Mouse (Mus musculus): Measurements from ENCODE around the gene Zfp72. TPM values are rescaled to one million over a fixed set of nuclear protein-coding genes. Genes with fewer than 3 reads are reported as not detected.

Gene Zfp72
- polyA plus RNA-seq, 1 experiment from 2014 or later = 7.8 TPM

- WGBS = 2% methylated on average over 15 of the region's 15 CpGs
- Histone ChIP-seq H3K36me3 (peaks cover 17% of the 10 kb centered on the region; the same call in 1 of the 2 replicates), H3K27me3 (replicated peaks) (no peaks in the 10 kb centered on the region), H3K4me1 (peaks cover 19% of the 10 kb centered on the region), H3K9ac (replicated peaks) (peak overlapping the region; percentile 82), H3K4me3 (replicated peaks) (peak overlapping the region; percentile 91), H3K27ac (replicated peaks) (peak overlapping the region; percentile 86), H3K9me3 (replicated peaks) (no peaks in the 10 kb centered on the region), H3K4me2 (peak overlapping the region; percentile 66)
- ATAC-seq (ENCODE audit: low FRiP score) = peak; percentile 74
Observed at GRCm38 (mm10) chr13:74350435-74350906, 40.2 kb downstream of the Zfp72 start.

GRCm38 (mm10) chr13:74349566-74350434 is 40.8 kb downstream of the Zfp72 start, which contains the start of the genes Sdha and Ccdc127:
Sdha (minus strand) TSS chr13:74350280.
Ccdc127 (plus strand) TSS chr13:74350309.
- peak within 1 kb of the TSS; percentile 91 for H3K4me3 ChIP-seq (replicated peaks)
- peak within 1 kb of the TSS; percentile 86 for H3K27ac ChIP-seq (replicated peaks)
- H3K4me2 ChIP-seq = peak within 1 kb of the TSS; percentile 66
- H3K4me1 ChIP-seq = peaks cover 19% of the 10 kb centered on the region
- peaks cover 17% of the 10 kb centered on the region; the same call in 1 of the 2 replicates for H3K36me3 ChIP-seq
- WGBS = 2% methylated on average over 57 of the region's 57 CpGs
- no peaks in the 10 kb centered on the region for H3K27me3 ChIP-seq (replicated peaks)
- peak; percentile 98 for ATAC-seq (ENCODE audit: low FRiP score)
- peak within 1 kb of the TSS; percentile 82 for H3K9ac ChIP-seq (replicated peaks)
- no peaks in the 10 kb centered on the region for H3K9me3 ChIP-seq (replicated peaks)

- WGBS = 62% methylated on average over 3 of the region's 3 CpGs
- peak; percentile 57; the same call in 1 of the 2 replicates for ATAC-seq (ENCODE audit: low FRiP score)
- H3K27ac ChIP-seq (replicated peaks) = no peak overlapping the region
- H3K4me3 ChIP-seq (replicated peaks) = no peak overlapping the region
- no peaks in the 10 kb centered on the region for H3K9me3 ChIP-seq (replicated peaks)
- peaks cover 65% of the 10 kb centered on the region for H3K36me3 ChIP-seq
- H3K4me2 ChIP-seq = no peak overlapping the region
- no peaks in the 10 kb centered on the region for H3K27me3 ChIP-seq (replicated peaks)
- H3K9ac ChIP-seq (replicated peaks) = no peak overlapping the region
- H3K4me1 ChIP-seq = no peaks in the 10 kb centered on the region
Observed at GRCm38 (mm10) chr13:74341036-74341435, 49.6 kb downstream of the Zfp72 start.

GRCm38 (mm10) chr13:74329321-74329720 is 61.3 kb downstream of the Zfp72 start:
- H3K4me1 ChIP-seq = no peaks in the 10 kb centered on the region
- H3K27ac ChIP-seq (replicated peaks) = no peak overlapping the region
- no peaks in the 10 kb centered on the region for H3K27me3 ChIP-seq (replicated peaks)
- H3K4me3 ChIP-seq (replicated peaks) = no peak overlapping the region
- H3K4me2 ChIP-seq = no peak overlapping the region
- no peaks in the 10 kb centered on the region for H3K9me3 ChIP-seq (replicated peaks)
- H3K36me3 ChIP-seq = peaks cover 69% of the 10 kb centered on the region
- ATAC-seq (ENCODE audit: low FRiP score) = no peak
- no peak overlapping the region for H3K9ac ChIP-seq (replicated peaks)

MicroRNAs encoded within 50 kb of the gene (microRNA counts, 519-probe panel; counts per million panel counts)
- not detected for microRNA mmu-miR-692

Small RNA genes within 50 kb of the gene (microRNA-seq; reads per million reads assigned to microRNA genes)
- gene Mir692-3 = not detected

Other genes starting within 250 kb of the Zfp72 start
- gene Exoc3, start 182.1 kb downstream of the Zfp72 start, polyA plus RNA-seq (2015; fragmentation: Nextera tagmentation; extraction: Ambion mirVana) = 109 and 115 TPM in 2 replicates
- 0.33 and 0.36 TPM in 2 replicates for gene Ahrr, start 98.5 kb downstream of the Zfp72 start, polyA plus RNA-seq (2015; fragmentation: Nextera tagmentation; extraction: Ambion mirVana)
- gene Pdcd6, start 73.3 kb downstream of the Zfp72 start, polyA plus RNA-seq (2015; fragmentation: Nextera tagmentation; extraction: Ambion mirVana) = 112 and 118 TPM in 2 replicates
- gene Sdha, start 40.6 kb downstream of the Zfp72 start, polyA plus RNA-seq (2015; fragmentation: Nextera tagmentation; extraction: Ambion mirVana) = 231 and 262 TPM in 2 replicates
- 47.6 and 52.0 TPM in 2 replicates for gene Ccdc127, start 40.5 kb downstream of the Zfp72 start, polyA plus RNA-seq (2015; fragmentation: Nextera tagmentation; extraction: Ambion mirVana)
- gene Lrrc14b, start 26.8 kb downstream of the Zfp72 start, polyA plus RNA-seq (2015; fragmentation: Nextera tagmentation; extraction: Ambion mirVana) = not detected in 2 replicates
- gene Ftl1-ps1, start 8.9 kb upstream of the Zfp72 start, polyA plus RNA-seq (2015; fragmentation: Nextera tagmentation; extraction: Ambion mirVana) = 72.8 and 92.1 TPM in 2 replicates
- gene Zfp825, start 103.2 kb upstream of the Zfp72 start, polyA plus RNA-seq (2015; fragmentation: Nextera tagmentation; extraction: Ambion mirVana) = 15.1 and 17.3 TPM in 2 replicates
- gene Erap1, start 248.7 kb upstream of the Zfp72 start, polyA plus RNA-seq (2015; fragmentation: Nextera tagmentation; extraction: Ambion mirVana) = 7.3 and 13.6 TPM in 2 replicates

Data from neural tube, embryonic 15.5 days (tissue).